Mouse (Mus musculus): ENCODE data around the gene Zscan29. TPM values are rescaled to one million over a fixed set of nuclear protein-coding genes. Genes with fewer than 3 reads are reported as not detected.
A peak's percentile ranks its signal among the peaks of the same experiment; 100 is the strongest.
"Not testable (repeated sequence)": the region's sequence is repeated elsewhere in the genome, so short reads cannot be mapped to it uniquely, and the experiment has no call there.

The Zscan29 gene
- total RNA-seq, 2 experiments from 2014 or later, result 12.8 to 16.4 TPM

GRCm38 (mm10) chr2:121139266-121140017 lies 31.5 kb downstream of the Zscan29 start:
- ATAC-seq (replicated peaks; ENCODE audit: low FRiP score, low TSS enrichment, poor library complexity, severe bottlenecking), result peak; percentile 19; the same call in 1 of the 2 replicates

- ATAC-seq (replicated peaks; ENCODE audit: low FRiP score, low TSS enrichment, poor library complexity, severe bottlenecking), result no peak
Measured at GRCm38 (mm10) chr2:121137371-121137770, 33.6 kb downstream of the Zscan29 start.

- ATAC-seq (replicated peaks; ENCODE audit: low FRiP score, low TSS enrichment, poor library complexity, severe bottlenecking), result no peak
Measured at GRCm38 (mm10) chr2:121132822-121133221, 38.1 kb downstream of the Zscan29 start.

- ATAC-seq (replicated peaks; ENCODE audit: low FRiP score, low TSS enrichment, poor library complexity, severe bottlenecking), result no peak
Measured at GRCm38 (mm10) chr2:121128865-121129620, 41.9 kb downstream of the Zscan29 start.

- no peak for ATAC-seq (replicated peaks; ENCODE audit: low FRiP score, low TSS enrichment, poor library complexity, severe bottlenecking)
Measured at GRCm38 (mm10) chr2:121127536-121127935, 43.4 kb downstream of the Zscan29 start.

- not testable (repeated sequence) for ATAC-seq (replicated peaks; ENCODE audit: low FRiP score, low TSS enrichment, poor library complexity, severe bottlenecking)
Measured at GRCm38 (mm10) chr2:121126302-121126701, 44.6 kb downstream of the Zscan29 start.

- no peak for ATAC-seq (replicated peaks; ENCODE audit: low FRiP score, low TSS enrichment, poor library complexity, severe bottlenecking)
Measured at GRCm38 (mm10) chr2:121119260-121119659, 51.7 kb downstream of the Zscan29 start.

GRCm38 (mm10) chr2:121115418-121115817 lies 55.5 kb downstream of the Zscan29 start:
- ATAC-seq (replicated peaks; ENCODE audit: low FRiP score, low TSS enrichment, poor library complexity, severe bottlenecking), result no peak

GRCm38 (mm10) chr2:121109695-121110094 lies 61.2 kb downstream of the Zscan29 start, which contains the start of gene Tgm7:
Tgm7 (minus strand) TSS chr2:121109795.
- no peak for ATAC-seq (replicated peaks; ENCODE audit: low FRiP score, low TSS enrichment, poor library complexity, severe bottlenecking)

Other genes starting within 250 kb of the Zscan29 start
- 32.9 and 36.0 TPM in 2 replicates for gene Ubr1, start 200.4 kb downstream of the Zscan29 start, total RNA-seq (2014; fragmentation: Nextera tagmentation)
- gene Ubr1, start 200.4 kb downstream of the Zscan29 start, total RNA-seq (2017), result 36.1 and 39.5 TPM in 2 replicates
- 4.4 and 5.8 TPM in 2 replicates for gene Tmem62, start 194.1 kb downstream of the Zscan29 start, total RNA-seq (2014; fragmentation: Nextera tagmentation)
- 5.2 and 16.5 TPM in 2 replicates for gene Tmem62, start 194.1 kb downstream of the Zscan29 start, total RNA-seq (2017)
- 52.3 and 61.3 TPM in 2 replicates for gene Ccndbp1, start 162.7 kb downstream of the Zscan29 start, total RNA-seq (2014; fragmentation: Nextera tagmentation)
- gene Ccndbp1, start 162.7 kb downstream of the Zscan29 start, total RNA-seq (2017), result 28.9 and 73.9 TPM in 2 replicates
- gene Epb42, start 134.1 kb downstream of the Zscan29 start, total RNA-seq (2014; fragmentation: Nextera tagmentation), result 24.6 and 30.0 TPM in 2 replicates
- 13.0 and 19.8 TPM in 2 replicates for gene Epb42, start 134.1 kb downstream of the Zscan29 start, total RNA-seq (2017)
- gene Tgm5, start 85.3 kb downstream of the Zscan29 start, total RNA-seq (2014; fragmentation: Nextera tagmentation), result not detected in 2 replicates
- not detected in 2 replicates for gene Tgm5, start 85.3 kb downstream of the Zscan29 start, total RNA-seq (2017)
- gene Tgm7, start 61.3 kb downstream of the Zscan29 start, total RNA-seq (2014; fragmentation: Nextera tagmentation), result not detected in 2 replicates
- not detected in 2 replicates for gene Tgm7, start 61.3 kb downstream of the Zscan29 start, total RNA-seq (2017)
- gene Adal, start 30.7 kb downstream of the Zscan29 start, total RNA-seq (2014; fragmentation: Nextera tagmentation), result 12.9 and 15.8 TPM in 2 replicates
- gene Adal, start 30.7 kb downstream of the Zscan29 start, total RNA-seq (2017), result 11.0 and 13.1 TPM in 2 replicates
- 7.8 and 9.7 TPM in 2 replicates for gene Lcmt2, start 30.5 kb downstream of the Zscan29 start, total RNA-seq (2014; fragmentation: Nextera tagmentation)
- 8.7 and 8.8 TPM in 2 replicates for gene Lcmt2, start 30.5 kb downstream of the Zscan29 start, total RNA-seq (2017)
- 62.8 and 83.6 TPM in 2 replicates for gene Tubgcp4, start 471 bp downstream of the Zscan29 start, total RNA-seq (2014; fragmentation: Nextera tagmentation)
- gene Tubgcp4, start 471 bp downstream of the Zscan29 start, total RNA-seq (2017), result 35.4 and 38.5 TPM in 2 replicates
- gene Trp53bp1, start 100.3 kb upstream of the Zscan29 start, total RNA-seq (2014; fragmentation: Nextera tagmentation), result 22.9 and 33.3 TPM in 2 replicates
- 22.6 and 31.8 TPM in 2 replicates for gene Trp53bp1, start 100.3 kb upstream of the Zscan29 start, total RNA-seq (2017)
- gene Map1a, start 118.5 kb upstream of the Zscan29 start, total RNA-seq (2014; fragmentation: Nextera tagmentation), result 0.10 TPM in 1 of 2 replicates, not detected in the other
- gene Map1a, start 118.5 kb upstream of the Zscan29 start, total RNA-seq (2017), result not detected in 2 replicates
- 8.4 and 14.2 TPM in 2 replicates for gene Ppip5k1, start 184.3 kb upstream of the Zscan29 start, total RNA-seq (2014; fragmentation: Nextera tagmentation)
- gene Ppip5k1, start 184.3 kb upstream of the Zscan29 start, total RNA-seq (2017), result 8.2 and 10.1 TPM in 2 replicates
- gene Ckmt1, start 186.6 kb upstream of the Zscan29 start, total RNA-seq (2014; fragmentation: Nextera tagmentation), result not detected in 2 replicates
- not detected in 2 replicates for gene Ckmt1, start 186.6 kb upstream of the Zscan29 start, total RNA-seq (2017)
- not detected in 2 replicates for gene Strc, start 216.0 kb upstream of the Zscan29 start, total RNA-seq (2014; fragmentation: Nextera tagmentation)
- gene Strc, start 216.0 kb upstream of the Zscan29 start, total RNA-seq (2017), result not detected in 2 replicates
- gene Pdia3, start 242.7 kb upstream of the Zscan29 start, total RNA-seq (2014; fragmentation: Nextera tagmentation), result 98.2 and 163 TPM in 2 replicates
- gene Pdia3, start 242.7 kb upstream of the Zscan29 start, total RNA-seq (2017), result 198 and 215 TPM in 2 replicates
- 0.44 and 3.3 TPM in 2 replicates for gene Catsper2, start 242.7 kb upstream of the Zscan29 start, total RNA-seq (2014; fragmentation: Nextera tagmentation)
- gene Catsper2, start 242.7 kb upstream of the Zscan29 start, total RNA-seq (2017), result 0.56 and 1.3 TPM in 2 replicates